Mouse (Mus musculus) embryonic fibroblast, embryonic 13.5 days (primary cell): ENCODE data around the gene Eif2ak4. TPM values are rescaled to one million over a fixed set of nuclear protein-coding genes. Genes with fewer than 3 reads are reported as not detected.

Experiments used
- H3K27ac ChIP-seq: 2 replicates; pipeline ENCODE4 v1.5.1; 2012; ENCODE audit warnings: low read length, control low read depth, inconsistent platforms; ENCODE audit not compliant: insufficient read depth
- H3K4me1 ChIP-seq: 2 replicates; pipeline ENCODE4 v1.6.1; 2011; ENCODE audit warnings: low read length; ENCODE audit not compliant: control insufficient read depth, insufficient read depth
- H3K4me3 ChIP-seq: 2 replicates; pipeline ENCODE4 v1.5.1; 2011; ENCODE audit warnings: mild to moderate bottlenecking, control low read depth, low read length; ENCODE audit not compliant: insufficient read depth
- CTCF ChIP-seq: IDR thresholded peaks from 2 replicates; pipeline ENCODE4 v1.5.1; 2011; ENCODE audit warnings: mild to moderate bottlenecking, control low read depth, low read length, moderate library complexity, borderline replicate concordance; ENCODE audit not compliant: insufficient read depth
- POLR2A ChIP-seq: IDR thresholded peaks from 2 replicates; pipeline ENCODE4 v1.6.1; 2011; ENCODE audit warnings: low read depth, mild to moderate bottlenecking, control low read depth, low read length, moderate library complexity
- polyA plus RNA-seq: library from polyadenylated mRNA; stranded (reverse); fragments of >200 nt; gene quantifications from 2 replicates; pipeline ENCODE4 v1.2.4, GENCODE M21; 2011; ENCODE audit warnings: low read depth; ENCODE audit not compliant: missing spikeins, insufficient read length

Eif2ak4 gene
- polyA plus RNA-seq, 1 experiment = 18.3 TPM

DNA sequence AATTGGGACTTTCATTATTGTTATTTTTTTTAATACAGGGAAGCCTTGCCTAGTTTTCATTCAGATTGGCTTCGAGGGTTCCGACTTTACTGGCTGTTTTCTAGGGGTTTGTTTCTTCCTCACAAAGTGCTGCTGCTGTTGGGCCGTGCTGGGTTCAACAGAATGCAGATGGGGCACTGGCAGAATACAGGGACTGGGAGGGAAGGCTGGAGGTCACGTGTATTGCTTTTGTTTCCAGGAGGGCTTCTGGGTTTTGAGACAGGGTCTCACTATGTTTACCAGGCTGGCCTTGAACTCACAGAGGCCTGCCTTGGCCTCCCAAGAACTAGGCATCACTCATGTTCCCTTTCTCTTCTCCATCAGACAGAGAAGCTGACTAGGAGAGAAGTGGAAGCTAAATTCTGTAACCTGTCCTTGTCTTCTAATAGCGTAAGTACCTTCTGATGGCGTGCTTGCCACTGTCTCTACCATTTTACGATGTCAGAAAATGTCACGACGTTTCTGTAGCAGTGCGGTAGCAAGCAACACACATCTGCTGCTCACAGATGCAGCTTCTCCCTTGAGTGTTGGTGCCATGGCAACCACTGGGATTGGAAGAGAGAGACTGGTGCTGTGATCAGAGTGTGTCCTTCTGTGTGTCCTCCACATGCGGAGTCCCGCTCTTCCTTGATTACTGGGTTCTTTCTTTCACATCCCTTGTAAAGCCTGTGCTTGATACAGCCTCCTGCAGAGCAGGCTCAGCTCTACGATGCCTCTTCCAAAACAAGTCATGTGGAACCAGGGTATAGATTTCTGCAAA, 69.2 kb downstream of the Eif2ak4 start:
- no peak for TF ChIP-seq POLR2A
- TF ChIP-seq CTCF = no peak
- Histone ChIP-seq H3K4me3 (no peak overlapping the region), H3K4me1 (no peaks in the 10 kb centered on the region), H3K27ac (no peak overlapping the region)

DNA sequence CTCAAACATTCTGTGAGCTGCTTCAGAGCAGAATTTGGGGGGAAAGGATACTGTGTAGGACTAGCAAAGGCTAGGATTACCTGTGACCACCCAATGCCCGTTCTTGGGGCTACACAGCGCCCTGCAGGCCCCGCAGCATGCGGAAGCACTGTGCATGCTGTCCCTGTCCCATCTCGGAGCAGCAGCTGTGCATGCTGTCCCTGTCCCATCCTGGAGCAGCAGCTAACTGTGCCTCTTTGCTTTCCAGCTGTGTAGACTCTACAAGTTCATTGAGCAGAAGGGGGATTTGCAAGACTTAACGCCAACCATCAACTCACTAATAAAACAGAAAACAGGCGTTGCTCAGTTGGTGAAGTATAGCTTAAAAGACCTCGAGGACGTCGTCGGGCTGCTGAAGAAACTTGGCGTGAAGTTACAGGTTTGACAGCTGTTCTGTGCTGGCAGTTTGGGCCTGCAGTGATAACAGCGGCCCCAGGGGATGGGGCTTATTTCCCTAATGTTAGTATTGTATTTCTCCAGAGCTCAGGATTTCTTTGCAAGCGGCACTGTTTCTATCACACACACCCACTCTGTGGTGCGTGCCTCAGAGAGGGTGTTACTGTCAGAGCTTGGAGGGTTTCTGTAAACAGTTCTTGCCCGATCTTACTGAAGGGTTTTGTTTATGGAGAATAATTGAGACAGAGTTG, 73.2 kb downstream of the Eif2ak4 start:
- no peaks in the 10 kb centered on the region for H3K4me1 ChIP-seq
- H3K4me3 ChIP-seq = no peak overlapping the region
- H3K27ac ChIP-seq = no peak overlapping the region
- no peak for TF ChIP-seq POLR2A
- no peak for TF ChIP-seq CTCF

GRCm38 (mm10) chr2:118463480-118463879, 75.1 kb downstream of the Eif2ak4 start:
- Histone ChIP-seq H3K27ac (no peak overlapping the region), H3K4me3 (no peak overlapping the region)
- TF ChIP-seq POLR2A = no peak

GRCm38 (mm10) chr2:118464450-118464849, 76.0 kb downstream of the Eif2ak4 start:
- no peak overlapping the region for H3K27ac ChIP-seq
- no peak overlapping the region for H3K4me3 ChIP-seq
- H3K4me1 ChIP-seq = no peaks in the 10 kb centered on the region
- TF ChIP-seq CTCF (no peak), POLR2A (no peak)

More at GRCm38 (mm10) chr2:118463480-118463879, 75.1 kb downstream of the Eif2ak4 start:
- H3K4me1 ChIP-seq = no peaks in the 10 kb centered on the region

DNA sequence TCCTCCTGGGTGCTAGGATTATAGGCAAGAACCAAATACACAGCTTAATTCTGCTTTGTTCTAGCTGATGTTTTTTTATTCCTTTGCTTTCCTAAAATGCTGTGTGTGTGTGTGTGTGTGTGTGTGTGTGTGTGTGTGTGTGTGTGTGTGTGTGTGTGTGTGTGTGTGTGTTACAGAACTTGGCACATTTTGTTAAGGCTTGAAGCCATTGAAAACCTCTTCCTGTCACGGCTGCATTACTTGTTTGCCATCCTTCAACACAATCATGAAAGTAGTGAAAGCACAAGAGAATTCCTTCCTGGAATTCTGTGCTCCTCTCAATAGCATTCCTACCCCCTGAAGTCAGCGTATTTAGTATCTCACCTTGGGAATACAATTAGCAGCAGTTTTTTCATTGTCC, 77.5 kb downstream of the Eif2ak4 start:
- Histone ChIP-seq H3K4me1 (no peaks in the 10 kb centered on the region), H3K4me3 (no peak overlapping the region), H3K27ac (no peak overlapping the region)
- TF ChIP-seq POLR2A (no peak), CTCF (no peak)

DNA sequence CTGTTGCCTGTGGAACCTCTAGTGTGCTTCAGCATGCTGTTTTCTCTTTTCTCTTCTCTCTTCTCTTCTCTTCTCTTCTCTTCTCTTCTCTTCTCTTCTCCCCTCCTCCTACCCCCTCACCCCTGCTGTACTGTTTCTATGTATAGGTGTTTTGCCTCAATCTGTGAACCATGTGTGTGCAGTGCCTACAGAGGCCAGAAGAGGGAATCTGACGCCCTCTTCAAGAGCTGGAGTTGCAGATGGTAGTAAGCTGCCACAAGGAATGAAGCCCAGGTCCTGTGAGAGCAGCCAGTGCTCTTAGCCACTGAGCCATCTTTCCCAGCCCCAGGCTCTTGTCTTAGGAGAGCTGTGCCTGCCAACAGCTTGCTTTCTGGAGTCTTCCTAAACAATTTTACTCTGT, 78.2 kb downstream of the Eif2ak4 start:
- Histone ChIP-seq H3K4me1 (no peaks in the 10 kb centered on the region), H3K4me3 (no peak overlapping the region), H3K27ac (no peak overlapping the region)
- TF ChIP-seq CTCF (no peak), POLR2A (no peak)

GRCm38 (mm10) chr2:118468354-118468753, 79.9 kb downstream of the Eif2ak4 start:
- TF ChIP-seq CTCF (no peak), POLR2A (no peak)
- Histone ChIP-seq H3K27ac (no peak overlapping the region), H3K4me3 (no peak overlapping the region), H3K4me1 (no peaks in the 10 kb centered on the region)

GRCm38 (mm10) chr2:118478833-118479549, 90.6 kb downstream of the Eif2ak4 start:
- peak overlapping the region; percentile 78 for H3K4me3 ChIP-seq
- TF ChIP-seq POLR2A = no peak
- no peak for TF ChIP-seq CTCF
- H3K27ac ChIP-seq = no peak overlapping the region
- H3K4me1 ChIP-seq = peaks cover 6% of the 10 kb centered on the region; the same call in 1 of the 2 replicates

DNA sequence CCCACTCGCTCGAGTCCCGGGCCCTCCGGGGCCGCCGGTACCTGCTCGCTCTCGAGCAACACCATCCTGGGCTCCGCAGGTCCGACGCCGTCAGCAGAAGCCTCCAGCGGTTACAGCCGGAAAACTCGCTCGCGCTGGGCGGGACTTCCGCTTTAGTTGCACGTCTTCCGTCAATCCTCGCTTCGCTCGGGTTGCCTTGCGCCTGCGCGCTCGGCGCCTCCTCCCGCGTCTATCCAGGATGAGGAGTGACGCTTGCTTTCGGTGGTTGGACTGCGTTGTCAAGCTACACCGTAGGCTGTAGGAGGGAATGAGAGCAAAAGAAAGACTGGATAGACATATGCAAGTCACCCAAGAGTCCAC, 91.1 kb downstream of the Eif2ak4 start, which contains the start of gene Srp14:
TSS of gene Srp14 (minus strand) at position 162 of the 360 bp plus-strand sequence.
- peak within 1 kb of the TSS; percentile 78 for H3K4me3 ChIP-seq
- TF ChIP-seq CTCF (no peak), POLR2A (peak; percentile 88)
- peaks cover 6% of the 10 kb centered on the region; the same call in 1 of the 2 replicates for H3K4me1 ChIP-seq

More for the DNA sequence above, 91.1 kb downstream of the Eif2ak4 start, which contains the start of gene Srp14:
- H3K27ac ChIP-seq = peak within 1 kb of the TSS; percentile 61
